Mouse (Mus musculus) ES-E14 (cell line): ENCODE data around the gene Cdkl3.

Experiments used
- CHD2 ChIP-seq: IDR thresholded peaks from 2 replicates; pipeline ENCODE4 v1.6.1; 2014; ENCODE audit warnings: mild to moderate bottlenecking, low read depth, low read length, inconsistent platforms
- HCFC1 ChIP-seq: IDR thresholded peaks from 2 replicates; pipeline ENCODE4 v1.6.1; 2012; ENCODE audit warnings: low read length, inconsistent platforms, borderline replicate concordance; ENCODE audit not compliant: insufficient read depth
- MAFK ChIP-seq: IDR thresholded peaks from 2 replicates; pipeline ENCODE4 v1.6.1; 2014; ENCODE audit warnings: mild to moderate bottlenecking, low read depth, low read length, inconsistent platforms; ENCODE audit not compliant: insufficient read depth
- ZC3H11A ChIP-seq: IDR thresholded peaks from 2 replicates; pipeline ENCODE4 v1.6.1; 2012; ENCODE audit warnings: low read depth, mild to moderate bottlenecking, inconsistent platforms, low read length, borderline replicate concordance
- ZNF384 ChIP-seq: IDR thresholded peaks from 2 replicates; pipeline ENCODE4 v1.6.1; 2012; ENCODE audit warnings: low read depth, low read length, inconsistent platforms

GRCm38 (mm10) chr11:51956112-51956511, 47.9 kb upstream of the Cdkl3 start:
- TF ChIP-seq HCFC1 (no peak), MAFK (no peak), CHD2 (no peak), ZC3H11A (no peak), ZNF384 (no peak)
